Mouse (Mus musculus): ENCODE results near the gene Trip12. TPM values are rescaled to one million over a fixed set of nuclear protein-coding genes. Genes with fewer than 3 reads are reported as not detected.

Trip12 gene
- total RNA-seq, 2 experiments from 2014 or later, result 196 to 201 TPM

DNA sequence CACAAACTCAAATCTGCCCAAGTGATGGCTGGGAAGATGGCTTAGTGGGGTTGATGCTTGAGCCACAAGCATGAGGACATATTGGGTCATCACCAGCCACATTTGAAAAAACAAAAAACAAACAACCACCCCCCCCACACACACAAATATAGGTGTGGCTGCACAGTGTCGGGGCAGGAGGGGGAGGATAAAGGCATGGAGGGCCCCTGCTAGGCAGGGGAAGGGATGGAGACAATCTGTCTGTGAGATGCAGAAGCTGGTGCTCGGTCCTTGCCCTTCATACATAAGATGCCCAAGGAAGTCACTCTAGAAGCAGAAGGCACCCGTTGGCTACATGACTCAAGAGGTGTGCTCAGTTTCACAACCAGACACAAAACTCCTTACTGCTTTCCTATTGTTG, 118.4 kb downstream of the Trip12 start:
- DNase-seq (ENCODE audit: low spot score in 2 of 2), result no peak
- no peak for TF ChIP-seq CTCF (conservative IDR thresholded peaks at IDR 0.05)
- H3K27ac ChIP-seq, result no peak overlapping the region
- no peak overlapping the region for H3K4me3 ChIP-seq

DNA sequence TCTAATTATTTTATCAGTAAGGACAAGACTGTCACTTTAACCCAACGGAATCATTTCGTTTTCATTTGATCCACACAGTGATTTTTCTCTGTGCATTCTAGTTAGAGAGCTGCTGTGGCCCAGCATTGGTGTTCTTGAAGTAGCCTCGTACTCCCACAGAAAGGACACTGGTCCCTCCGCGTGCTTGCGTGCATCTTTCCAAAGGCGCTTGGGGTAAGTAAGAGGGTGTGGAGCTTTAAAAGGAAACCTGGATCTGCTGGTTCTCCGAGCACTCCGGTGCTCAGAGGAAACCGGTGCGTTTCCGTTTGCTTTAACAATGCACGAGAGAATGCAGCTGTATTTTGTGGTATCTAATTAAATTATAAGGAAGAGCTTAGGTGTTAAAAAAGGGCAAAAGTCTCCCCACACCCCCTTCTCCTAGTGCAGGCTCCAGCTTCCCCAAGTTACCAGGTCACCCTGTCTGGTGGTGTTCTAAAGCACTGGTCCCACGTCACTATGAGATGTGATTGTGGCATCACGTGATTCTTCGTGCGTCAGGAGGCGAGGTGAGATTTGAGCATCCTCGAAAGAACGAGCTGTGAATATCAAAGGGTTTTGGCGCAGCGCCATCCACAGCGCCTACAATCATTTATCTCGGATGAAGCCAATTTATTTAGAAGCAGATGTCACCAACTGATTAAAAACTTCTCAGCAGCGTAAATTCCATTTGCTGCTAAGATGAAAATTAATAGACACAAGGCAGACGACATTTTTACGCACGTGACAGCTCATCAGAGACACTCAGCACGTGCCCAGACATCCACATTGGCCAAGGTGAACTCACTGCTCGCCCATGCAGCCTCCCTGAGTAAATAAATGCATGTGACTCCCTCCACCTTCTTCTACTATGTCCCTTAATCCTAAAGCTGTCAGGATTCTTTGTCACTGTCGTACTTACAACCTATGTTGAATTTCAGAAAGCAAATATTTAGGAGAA, 130.2 kb downstream of the Trip12 start:
- Histone ChIP-seq H3K4me3 (peak overlapping the region; percentile 44), H3K27ac (peak overlapping the region; percentile 44; the same call in 1 of the 2 replicates)
- TF ChIP-seq CTCF (conservative IDR thresholded peaks at IDR 0.05), result no peak
- DNase-seq (ENCODE audit: low spot score in 2 of 2), result peak; percentile 74 to 85

DNA sequence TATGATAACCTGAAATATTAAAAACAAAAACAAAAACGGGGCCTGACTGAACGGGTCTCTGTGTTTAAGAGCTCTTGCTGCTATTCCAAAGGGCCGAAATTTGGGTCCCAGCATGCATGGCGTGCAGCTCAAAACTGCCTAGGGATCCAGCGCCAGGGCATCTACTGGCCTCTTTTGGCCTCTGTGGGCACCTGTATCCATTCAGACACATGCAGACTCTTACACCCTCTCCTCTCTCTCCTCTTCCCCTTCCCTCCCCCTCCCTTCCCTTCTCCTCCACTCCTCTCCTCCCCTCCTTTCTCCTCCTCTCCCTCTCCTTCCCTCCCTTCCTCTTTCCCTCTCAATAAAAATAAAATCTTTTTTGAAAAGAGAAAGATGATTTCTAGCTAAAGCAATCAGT, 130.9 kb downstream of the Trip12 start:
- no peak for TF ChIP-seq CTCF (conservative IDR thresholded peaks at IDR 0.05)

DNA sequence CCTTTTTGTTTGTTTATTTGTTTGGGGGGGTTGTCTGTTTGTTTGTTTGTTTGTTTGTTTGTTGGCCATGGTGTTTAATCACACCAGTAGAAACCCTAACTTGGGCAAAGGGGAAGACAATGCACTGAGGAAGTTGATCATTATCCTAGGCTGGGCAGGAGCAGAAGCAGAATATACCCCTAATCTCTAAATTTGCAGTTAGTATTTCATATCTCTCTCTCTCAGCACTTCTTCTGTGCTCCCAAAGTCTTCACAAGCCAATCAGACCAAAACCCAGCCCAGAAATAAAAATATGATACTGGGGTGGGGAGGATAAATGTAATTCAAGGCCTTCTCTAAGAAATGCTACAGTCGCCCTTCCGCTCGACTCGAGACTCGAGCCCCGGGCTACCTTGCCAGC, 140.1 kb downstream of the Trip12 start:
- Histone ChIP-seq H3K4me3 (no peak overlapping the region), H3K27ac (no peak overlapping the region)
- no peak for TF ChIP-seq CTCF (conservative IDR thresholded peaks at IDR 0.05)
- DNase-seq (ENCODE audit: low spot score in 2 of 2), result no peak

More for the DNA sequence above, 130.9 kb downstream of the Trip12 start:
- H3K27ac ChIP-seq, result peak overlapping the region; percentile 44; the same call in 1 of the 2 replicates
- no peak for DNase-seq (ENCODE audit: low spot score in 2 of 2)
- H3K4me3 ChIP-seq, result no peak overlapping the region; the same call in 1 of the 2 replicates

DNA sequence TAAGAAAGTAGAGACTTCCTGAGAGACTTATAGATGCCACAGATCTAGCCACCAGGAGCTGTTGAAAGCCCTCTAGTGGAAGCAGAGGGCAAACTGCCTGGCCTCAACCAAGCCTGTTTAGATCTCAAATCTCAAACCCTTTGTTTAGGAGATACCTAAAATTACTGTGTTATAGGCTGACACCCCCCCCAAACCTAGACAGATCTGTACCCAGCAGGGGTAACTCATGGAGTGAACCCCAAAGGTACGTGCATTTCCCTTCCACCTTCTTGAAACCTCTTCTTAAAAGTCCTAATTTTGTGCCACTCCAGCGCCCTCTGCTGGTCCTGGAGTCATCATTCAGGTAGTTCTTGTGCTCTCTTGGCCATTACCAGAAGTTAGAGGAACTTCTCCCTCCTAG, 143.2 kb downstream of the Trip12 start:
- peak; percentile 87 for TF ChIP-seq CTCF (conservative IDR thresholded peaks at IDR 0.05)
- peak; percentile 68 to 76 for DNase-seq (ENCODE audit: low spot score in 2 of 2)
- H3K27ac ChIP-seq, result no peak overlapping the region
- no peak overlapping the region for H3K4me3 ChIP-seq

DNA sequence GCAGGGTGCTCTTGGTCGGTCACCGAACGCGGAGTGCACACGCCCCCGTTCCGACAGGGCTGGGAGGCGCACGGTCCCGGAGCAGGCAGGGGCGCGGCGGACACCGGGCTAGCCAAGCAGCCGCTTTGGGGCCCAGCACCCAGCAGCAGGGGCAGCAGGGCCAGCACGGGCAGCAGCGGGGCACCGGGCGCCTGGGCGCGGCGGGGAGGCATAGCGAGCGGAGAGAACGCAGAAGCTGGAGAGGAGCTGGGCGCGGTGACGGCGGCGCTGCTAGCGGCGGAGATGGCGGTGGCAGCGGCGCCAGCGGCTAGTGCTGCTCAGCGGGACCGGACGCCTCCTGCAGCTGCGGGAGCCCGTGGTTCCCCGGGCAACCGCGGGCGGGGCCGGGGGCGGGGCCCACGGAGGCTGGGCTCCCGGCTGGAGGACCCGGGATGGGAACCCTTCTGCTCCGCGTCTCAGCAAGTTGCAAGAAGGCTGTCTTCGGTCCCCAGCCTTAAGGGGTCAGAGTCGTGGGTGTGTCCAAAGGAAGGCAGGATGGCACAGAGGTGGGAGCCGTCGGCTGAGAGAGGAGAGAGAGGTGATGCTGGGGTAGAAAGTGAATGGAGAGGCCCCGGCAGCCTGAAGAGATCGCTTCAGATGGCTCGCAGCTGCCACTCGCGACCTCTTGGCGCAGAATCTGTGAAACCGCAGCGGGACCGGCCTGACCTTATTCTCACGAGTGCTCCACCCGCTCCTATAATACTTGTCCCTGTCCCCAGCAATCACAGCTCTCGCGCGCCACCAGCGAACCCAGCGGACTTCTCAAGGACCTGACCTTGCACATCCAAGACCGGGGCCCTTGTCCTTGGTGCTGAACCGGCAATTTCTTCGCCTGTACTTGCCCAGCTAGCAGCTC, 144.6 kb downstream of the Trip12 start, which contains the start of gene Dner:
Dner (minus strand) TSS at position 705 of the 895 bp plus-strand sequence.
- peak; percentile 42 for TF ChIP-seq CTCF (conservative IDR thresholded peaks at IDR 0.05)
- DNase-seq (ENCODE audit: low spot score in 2 of 2), result peak; percentile 69 to 70
- Histone ChIP-seq H3K4me3 (peak within 1 kb of the TSS; percentile 87), H3K27ac (peak within 1 kb of the TSS; percentile 86)

DNA sequence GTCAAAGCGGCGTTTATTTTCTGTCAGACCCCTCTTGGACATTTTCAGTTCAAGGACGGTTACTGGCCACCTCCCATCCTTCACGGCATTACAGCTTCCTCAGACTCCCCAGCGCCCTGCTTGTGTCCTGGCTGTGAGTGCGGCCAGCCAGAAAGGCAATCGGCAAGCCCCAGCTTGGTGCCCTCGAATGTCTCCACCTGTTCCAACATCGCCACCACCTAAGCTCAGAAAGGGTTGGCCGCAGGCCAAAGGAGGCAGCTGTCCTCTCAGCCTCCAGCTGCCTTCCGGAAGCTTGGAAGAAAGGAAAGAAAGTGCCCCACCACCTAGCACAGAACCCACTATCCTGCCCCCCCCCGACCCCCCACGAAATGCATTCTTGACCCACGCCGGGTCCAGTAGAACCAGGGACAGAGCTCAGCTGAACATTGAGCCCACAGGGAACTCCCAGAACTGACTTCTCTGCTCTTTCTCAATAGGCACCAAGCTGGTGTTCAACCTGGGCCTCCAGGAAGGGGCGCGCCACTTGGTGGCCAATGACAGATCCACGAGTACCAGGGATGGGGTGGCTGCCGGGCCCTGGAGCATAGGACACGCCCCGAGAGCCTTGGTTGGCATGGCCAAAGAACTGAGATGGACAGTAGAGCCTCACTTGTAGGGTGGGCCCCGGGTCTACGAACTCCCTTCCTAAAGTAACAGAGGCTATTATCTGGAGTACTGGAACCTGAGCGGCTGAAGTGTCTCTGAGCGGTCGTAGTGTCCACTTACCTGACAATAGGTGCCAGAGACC, 145.4 kb downstream of the Trip12 start:
- peak; percentile 31 to 34 for DNase-seq (ENCODE audit: low spot score in 2 of 2)
- peak; percentile 45 for TF ChIP-seq CTCF (conservative IDR thresholded peaks at IDR 0.05)
- H3K4me3 ChIP-seq, result peak overlapping the region; percentile 87
- peak overlapping the region; percentile 86 for H3K27ac ChIP-seq

DNA sequence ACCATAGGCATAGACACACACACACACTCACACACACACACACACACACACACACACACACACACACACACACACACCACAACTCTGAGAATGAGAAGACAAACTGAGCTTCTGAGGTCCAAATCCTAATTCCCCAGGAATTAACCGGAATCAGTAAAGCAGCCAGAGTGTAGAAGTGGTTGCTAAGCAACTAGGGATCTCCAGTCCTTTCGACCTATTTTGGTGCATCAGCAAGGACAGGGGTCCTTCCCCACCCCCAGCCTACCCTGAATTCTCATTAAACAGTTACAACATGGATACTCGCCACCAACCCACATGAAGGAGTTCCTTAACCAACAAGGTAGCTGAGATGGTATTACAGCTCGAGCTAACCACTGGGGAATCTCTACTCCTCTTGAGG, 162.4 kb downstream of the Trip12 start:
- TF ChIP-seq CTCF (conservative IDR thresholded peaks at IDR 0.05), result no peak
- no peak overlapping the region for H3K27ac ChIP-seq

More for the DNA sequence above, 162.4 kb downstream of the Trip12 start:
- DNase-seq (ENCODE audit: low spot score in 2 of 2), result no peak
- no peak overlapping the region for H3K4me3 ChIP-seq

Small RNA genes within 50 kb of the gene (microRNA-seq; reads per million reads assigned to microRNA genes)
- gene Mir5126, result 1.3 to 3.5 reads per million in 2 experiments

Other genes starting within 250 kb of the Trip12 start
- 100 to 1,000 TPM; 112 to 113 TPM for gene Dner, start 144.3 kb downstream of the Trip12 start, total RNA-seq (2021)
- gene Fbxo36, start 675 bp downstream of the Trip12 start, total RNA-seq (2021), result 1 to 10 TPM; 2.4 to 3.1 TPM
- gene Slc16a14, start 94.6 kb upstream of the Trip12 start, total RNA-seq (2021), result 10 to 100 TPM; 15.3 to 15.9 TPM

Data from layer of hippocampus, adult 2 months (tissue).